Mouse (Mus musculus): ENCODE data around the gene Polr2h.

Polr2h gene

DNA sequence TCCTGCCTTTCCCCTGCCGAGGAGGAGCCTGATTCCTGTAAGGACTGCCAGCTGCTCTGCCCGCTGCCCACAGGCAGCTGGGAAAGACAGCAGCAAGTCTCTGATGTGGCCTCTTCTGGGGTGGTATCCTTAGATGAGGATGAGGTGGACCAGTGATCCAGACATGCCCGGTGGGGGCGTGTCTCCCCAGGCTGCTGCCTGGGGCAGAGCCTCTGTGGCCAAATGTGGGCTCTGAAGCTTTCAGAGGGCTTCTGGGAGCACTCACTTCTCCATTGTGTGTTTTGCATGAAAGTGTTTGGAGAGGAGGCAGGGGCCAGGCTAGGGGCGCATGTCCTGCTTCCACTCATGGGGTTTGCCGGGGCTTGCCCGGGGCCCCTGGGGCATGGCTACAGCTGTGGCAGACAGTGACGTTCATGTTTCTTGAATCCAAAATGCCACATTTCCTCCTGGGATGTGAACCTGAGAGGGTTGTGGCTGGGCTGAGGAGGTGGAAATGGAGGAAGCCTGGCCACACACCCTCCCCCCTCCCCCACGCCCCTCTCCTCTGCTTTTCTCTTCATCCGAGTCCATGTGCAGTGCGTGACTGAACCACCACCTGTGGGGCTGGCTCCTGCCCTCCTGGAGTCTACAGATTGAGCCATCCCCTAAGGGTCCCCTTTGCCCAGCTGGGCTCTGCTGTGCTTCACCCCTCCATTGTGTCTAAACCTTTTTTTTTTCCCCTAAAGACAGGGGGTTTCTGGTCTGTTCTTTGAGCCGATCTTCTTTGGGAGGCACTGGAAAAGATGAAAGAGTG lies 15.5 kb upstream of the Polr2h start:
- DNase-seq: no peak

DNA sequence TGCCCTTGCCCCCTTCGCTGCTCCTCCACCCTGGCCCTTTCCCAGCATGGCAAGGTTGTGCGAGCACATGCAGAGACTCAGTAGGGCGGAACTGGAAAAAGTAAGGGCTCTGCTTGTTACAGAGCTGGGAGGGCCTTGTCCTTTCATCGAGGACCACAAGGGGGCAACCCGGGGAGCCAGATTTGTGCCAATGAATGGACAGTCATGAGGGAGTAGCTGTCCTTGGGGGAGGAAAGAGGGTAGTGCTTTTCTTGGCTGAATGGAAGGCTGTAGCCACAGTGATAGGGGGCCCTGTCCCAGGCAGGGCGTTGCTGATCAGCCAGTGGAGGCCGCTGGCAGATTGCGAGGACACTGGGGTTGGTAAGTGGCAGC lies 15.0 kb upstream of the Polr2h start:
- DNase-seq: peak; percentile 71

DNA sequence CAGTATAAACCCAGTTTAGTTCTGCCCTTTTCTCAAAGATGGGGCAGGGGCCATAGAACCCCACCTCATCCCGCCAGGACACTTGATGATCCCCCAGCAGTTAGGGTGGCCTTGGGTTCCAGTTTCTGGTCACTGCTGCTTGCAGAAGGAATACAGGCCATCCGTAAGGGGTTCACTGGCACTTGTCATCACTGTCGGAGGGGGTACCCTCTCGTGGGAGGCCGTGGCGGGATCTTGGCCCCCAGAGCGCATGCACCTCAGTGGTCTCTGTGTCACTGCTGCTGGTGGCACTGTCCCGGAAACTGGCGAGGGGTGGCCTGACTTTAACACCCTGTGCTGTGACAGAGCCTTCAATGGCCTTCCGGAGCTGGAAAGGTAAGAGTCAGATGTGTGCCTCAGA lies 14.4 kb upstream of the Polr2h start:
- DNase-seq: no peak

DNA sequence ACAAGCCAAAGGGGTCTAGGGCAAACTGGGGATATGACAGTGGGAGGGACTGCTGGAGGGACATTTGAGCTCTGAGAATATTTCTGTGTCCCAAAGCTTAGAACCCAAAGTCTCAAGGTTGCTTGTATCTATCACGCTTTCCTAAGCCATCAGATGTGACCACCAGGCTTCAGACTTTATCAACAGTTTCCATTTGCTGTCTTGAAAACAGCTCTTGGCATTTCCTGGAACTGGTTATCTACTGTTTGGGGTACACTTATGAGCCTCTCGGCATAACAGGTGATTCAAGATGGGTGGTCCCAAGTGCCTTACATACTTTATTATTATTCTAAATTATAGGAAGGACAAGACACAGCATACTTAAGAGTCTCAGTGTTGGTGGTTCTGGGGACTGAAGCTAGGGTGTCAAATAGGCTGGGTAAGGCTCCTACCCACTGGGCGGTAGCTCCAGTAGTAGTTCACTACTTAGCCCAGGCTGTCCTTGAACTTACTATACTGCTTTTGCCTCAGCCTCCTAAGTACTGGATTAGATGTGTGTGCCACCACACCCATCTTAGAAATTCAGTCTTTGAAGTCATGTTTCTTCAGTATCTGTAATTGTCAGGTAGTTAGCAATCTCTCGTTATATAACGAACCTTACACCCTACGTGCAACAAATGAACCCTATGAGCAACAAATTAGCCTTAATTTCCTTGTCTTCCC lies 13.6 kb upstream of the Polr2h start:
- DNase-seq: no peak

DNA sequence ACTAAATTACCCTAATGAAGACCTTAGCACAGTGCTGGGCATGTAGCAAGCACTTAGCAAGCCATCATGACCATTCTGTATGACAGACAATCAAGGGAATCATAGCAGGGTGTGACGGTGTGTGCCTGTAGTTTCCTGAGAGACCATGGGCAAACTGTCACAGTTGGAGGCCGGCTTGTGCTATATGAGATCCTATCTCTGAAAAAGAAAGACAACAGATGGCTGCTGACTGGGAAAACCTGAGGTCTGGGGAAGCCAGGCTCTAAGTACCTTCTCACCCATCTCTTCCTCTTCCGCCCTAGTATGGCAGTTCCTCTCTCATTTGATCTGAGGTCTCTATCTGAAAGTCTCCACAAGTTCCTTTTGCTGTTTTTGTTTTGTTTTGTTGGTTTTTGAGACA lies 11.7 kb upstream of the Polr2h start:
- no peak for DNase-seq

DNA sequence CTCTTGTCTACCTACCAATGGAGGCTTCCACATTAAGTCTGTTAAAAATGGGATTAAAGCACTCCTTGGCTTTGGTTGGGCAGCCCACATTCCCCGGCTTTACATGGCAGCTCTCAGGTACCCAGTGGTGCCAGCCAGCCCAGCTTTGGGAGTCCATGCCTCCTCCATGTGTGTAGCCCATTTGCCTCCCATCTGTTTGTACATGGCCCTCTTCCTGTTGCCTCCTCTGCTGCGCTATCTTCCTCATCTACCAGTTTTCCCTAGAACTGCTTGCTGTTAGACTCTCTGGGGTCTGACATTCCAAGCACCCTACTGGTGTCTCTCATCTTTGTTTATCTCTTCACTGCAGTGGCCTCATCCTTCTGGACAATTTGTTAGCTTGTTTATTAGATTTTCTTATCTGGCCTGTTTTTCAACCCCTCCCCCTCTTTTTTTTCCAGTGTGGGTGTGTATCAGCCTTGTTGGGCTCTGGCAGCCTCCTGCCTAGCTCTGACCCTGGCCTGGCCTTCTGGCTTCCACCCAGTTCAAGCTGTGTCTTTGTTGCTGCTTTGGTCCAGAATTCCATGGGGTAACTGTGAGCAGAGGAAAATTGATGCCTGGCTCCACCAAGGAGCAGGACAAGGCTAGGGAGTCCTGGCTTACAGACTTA lies 10.9 kb upstream of the Polr2h start:
- no peak for DNase-seq

DNA sequence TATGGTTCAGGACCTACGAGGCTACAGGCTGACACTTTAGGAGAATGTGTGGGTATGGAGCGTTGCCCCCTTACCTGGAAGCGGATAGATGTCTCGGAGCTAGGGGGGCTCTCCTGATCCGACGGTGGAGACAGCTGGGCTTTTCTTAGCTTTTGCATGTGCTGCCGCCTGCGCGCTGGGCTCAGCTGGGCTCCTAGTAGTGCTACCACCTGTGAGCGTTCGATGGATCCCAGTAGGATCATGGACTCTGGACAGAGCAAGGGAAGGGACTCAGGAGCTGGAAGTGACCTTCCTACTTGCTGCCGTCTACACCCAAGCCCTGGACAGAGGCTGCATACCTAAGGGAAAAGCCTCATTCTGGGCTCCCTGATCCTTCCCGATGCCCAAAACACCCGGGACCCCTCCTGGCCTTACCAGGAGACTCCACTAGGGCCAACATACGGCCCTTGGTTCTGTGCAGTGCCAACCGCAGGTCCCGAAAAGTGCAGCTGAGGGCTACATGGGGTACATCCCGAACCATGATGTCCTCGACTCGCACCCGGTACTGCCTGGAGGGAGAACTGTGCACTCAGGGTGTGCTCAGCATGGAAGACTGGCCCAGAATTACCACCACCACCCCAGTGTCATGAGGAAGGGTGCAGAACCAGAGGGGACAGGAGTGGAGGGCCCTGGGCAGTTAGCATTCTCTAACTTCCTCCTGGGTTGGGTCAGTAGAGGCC lies 9.1 kb upstream of the Polr2h start:
- no peak for DNase-seq

DNA sequence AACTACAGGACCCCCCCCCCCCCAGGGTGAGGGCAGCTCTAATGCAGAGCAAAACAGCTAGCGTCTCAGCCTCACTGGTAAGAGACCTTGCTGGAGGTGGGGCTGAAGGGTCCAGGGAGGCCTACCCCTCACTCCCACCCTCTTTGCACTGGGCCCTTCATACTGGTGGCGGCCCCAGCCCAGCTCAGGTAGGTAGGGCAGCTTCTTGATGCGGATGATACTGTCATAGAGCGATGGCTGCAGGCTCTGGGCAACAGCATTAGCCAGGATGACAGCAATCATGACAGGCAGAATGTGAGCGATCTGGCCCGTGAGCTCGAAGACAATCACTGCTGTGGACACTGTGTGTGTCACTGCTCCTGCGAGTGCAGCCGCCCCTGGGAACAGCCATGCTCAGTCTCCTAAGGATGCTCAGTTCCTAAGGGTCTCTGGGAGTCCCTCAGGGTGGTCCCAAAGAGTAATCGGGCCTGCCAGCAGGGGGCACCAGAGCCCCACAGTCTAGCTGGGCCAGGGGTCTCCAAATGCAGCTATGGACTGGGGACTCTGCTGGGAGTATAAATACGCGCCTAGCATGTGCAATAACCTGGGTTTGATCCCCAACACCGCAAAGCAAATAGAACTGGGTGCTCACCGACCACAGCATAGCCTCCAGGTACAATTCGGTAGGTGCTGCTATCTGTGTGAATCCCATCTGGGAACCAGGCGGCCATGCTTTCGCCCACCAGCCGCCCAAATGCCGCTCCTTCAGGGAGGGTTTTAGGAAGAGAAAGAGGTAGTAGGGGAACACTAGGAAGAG lies 8.3 kb upstream of the Polr2h start:
- peak; percentile 86 for DNase-seq

DNA sequence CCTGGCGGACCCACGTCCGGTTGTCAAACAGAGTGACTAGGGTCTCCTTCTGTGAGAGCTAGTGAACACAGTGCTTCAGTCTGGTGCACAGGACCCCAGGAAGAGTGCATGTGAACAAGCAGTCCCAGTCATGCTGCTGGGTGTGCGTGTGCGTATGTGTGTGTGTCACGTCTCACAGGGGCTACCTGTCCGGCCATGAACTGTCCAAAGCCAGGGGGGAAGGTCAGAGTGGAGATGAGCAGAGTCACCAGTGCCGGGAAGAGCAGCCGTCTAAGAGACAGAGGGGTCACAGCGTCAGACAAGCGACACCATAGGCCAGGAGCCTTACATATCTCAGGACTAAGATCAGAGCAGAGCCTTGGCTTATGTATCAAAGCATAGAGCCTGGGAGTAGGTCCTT lies 7.1 kb upstream of the Polr2h start:
- DNase-seq: no peak

DNA sequence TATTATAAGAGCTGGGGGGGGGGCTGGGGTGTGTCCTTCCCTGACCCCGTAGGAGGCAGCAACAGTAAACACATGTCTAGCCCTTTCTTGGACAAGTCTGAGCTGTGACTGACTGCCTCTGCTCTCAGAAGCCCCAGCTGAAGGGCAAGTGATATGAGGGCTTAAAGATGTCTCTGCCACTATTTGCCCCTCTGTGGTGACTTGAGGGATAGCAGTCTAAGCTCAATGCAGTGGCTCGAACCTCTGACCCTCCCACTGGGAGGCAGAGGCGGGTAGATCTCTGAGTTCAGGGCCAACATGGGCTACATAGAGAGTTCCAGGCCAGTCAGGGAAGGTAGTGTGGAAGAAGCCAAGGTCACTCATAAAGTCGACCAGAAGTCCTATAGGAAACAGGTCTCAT lies 6.7 kb upstream of the Polr2h start:
- no peak for DNase-seq

DNA sequence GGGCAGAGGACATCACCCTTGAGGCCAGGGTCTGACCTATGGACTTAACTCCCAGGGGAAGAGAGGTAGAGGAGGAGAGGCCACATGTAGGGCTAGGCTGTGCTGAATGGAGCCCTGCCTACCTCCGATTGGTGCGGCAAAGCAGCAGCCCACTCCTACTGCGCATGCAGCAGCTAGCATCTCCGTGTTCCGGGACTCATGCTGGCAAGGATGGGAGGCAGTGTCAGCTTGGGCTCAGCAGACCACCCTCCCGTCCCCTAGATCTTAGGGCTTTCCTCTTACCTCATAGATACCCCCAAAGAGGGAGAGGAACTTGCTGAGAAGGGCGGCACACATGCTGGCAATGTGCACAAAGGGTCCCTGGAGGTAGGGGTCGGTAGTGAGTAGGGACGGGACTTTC lies 5.3 kb upstream of the Polr2h start:
- no peak for DNase-seq

DNA sequence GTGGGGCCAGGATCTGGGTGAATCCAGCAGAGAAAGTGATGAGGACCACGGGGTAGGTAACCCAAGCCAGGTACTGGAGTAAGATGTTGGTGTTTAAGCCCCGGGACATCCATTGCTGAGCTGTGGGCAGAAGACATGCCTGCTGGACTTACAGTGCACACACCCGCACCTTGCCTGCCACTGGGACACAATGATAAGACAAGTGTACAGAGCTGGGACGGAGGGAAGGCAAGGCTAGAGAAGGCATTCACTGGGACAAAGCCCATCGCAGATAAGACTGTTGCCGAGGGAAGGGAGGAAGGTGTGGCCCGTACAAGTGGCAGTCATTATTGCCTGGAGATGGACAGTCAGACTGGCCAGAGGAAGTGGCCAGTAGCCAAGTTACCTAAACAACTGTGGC lies 4.6 kb upstream of the Polr2h start:
- DNase-seq: no peak

DNA sequence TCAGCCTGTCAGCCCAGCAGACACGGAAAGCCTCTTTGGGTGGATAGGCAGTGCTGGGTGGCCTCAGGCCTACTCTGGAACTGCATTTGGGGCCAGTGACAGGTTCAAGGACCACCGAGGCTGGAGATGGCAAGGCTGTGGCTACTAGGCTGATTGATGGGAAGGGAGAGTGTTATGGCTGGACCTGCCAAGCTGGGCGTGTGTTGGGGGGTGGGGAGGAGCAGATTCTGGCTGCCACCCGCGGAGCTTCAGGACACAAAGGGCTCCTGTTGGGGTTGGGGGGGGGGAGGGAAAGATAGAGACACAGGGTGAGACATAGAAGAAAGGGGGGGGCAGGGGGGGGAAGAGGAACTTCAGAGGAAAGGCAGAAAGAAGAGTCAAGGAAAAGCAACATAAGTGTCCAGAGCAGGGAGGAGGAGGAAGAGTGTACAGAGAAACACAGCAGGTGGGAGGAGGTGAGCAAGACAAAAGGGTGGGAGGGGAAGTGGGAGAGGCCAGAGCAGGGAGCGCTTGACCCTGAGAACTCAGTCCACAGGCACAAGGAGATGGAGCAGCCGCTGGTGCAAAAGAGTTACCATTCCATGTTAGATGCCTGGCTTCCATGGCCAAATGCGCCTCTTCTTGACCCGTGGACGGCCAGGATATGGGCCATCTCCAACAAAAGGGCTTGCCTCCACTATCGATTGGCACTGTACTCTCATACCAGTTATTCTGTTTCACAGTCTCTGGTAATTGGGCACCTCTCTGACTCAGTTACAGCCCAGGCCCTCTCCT lies 3.0 kb upstream of the Polr2h start:
- DNase-seq: no peak

DNA sequence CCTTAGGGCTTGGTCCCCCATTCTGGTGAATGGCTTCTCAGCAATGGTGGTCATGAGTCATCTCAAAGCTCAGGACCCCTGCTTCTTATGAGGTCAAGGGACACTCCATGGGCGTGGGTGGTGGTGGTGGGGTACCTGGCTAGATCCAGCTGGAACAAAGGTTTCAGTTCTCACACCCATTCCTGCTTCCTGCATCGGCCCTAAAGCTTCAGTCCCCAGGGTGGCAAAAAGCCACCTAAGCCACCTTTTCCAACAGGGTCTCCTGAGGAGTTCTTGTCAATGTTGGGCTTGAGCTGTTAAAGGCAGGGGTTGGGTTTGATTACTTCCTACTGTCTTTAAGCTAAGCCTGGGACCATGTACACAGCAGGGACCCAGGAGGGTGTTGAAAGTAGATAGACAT lies 2.3 kb upstream of the Polr2h start:
- DNase-seq: no peak

DNA sequence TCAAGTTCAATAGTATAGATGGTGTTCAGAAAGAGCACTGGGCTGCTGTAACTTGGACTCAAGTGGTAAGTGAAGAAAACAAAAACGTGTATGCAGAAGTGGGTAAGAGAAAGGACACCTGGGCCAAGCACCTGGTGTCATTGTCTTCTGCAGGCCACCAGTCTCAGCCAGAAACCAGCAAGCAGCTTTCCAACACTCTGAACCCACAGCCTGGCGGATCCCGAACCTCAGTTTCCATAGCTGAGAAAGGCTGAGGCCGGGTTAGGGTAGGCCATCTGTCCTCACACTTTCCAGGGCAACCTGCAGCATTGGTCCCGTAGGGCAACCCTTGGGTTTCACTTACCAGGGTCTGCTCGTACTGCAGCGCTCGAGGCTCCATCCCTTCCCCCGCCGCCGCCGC lies 1.9 kb upstream of the Polr2h start:
- DNase-seq: no peak

DNA sequence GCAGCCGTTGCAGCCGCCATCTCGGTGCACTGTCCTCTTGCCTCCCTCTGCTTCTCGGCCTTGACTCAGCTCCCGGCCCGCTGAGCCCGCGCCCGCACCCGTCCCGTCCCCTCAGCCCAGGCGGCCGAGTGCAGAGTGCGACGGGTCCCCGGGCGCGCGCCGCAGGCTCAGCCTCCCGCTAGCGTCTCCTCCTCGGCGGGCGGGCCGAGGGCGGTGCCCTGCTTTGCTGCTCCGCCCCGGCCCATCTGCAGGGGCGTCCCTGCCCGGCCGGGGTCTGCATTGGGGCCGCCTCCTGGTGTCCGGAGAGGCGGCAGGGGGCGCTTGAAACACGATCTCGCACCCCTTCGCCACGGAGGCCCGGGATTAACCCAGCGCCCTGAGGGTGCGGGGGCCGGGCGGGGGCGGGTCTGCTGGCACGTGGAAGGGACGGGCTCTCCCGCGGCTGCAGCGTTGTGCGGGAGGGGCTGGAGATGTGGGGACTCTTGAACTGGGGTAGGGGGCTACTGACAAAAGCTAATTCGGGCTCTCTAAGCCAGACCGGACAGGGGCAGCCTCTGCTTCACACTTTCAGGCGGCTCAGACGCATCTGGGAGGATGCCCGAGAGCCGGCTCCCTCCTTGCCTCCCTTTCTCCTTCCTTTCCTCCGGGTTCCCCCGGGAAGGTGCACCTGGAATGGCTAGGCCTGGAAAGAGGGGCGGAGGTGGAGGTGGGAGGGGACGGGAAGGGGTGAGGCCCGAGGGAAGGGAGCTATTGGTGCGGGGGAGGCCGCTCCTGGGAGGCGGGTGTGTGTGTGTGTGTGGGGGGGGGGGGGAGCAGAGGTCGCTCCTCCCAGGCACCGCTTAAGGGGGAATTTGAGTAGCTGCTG lies 1.3 kb upstream of the Polr2h start:
- DNase-seq: peak; percentile 78

DNA sequence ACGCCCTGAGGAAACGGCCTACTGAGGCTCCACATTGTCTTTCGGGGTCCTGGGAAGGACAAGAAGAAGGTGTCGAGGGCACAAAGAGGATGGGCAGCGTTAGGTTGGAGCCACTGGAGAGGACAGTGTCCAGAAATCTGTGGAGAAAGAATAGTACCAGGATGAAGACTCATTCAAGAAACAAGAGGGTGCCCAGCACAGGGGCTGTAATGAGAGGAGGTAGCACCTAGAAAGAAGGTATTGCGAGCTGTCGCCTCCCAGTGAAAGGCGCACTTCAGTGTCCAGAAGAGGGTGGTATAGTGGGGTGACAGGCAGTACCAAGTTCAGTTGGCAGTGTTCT lies 654 bp upstream of the Polr2h start:
- DNase-seq: no peak

DNA sequence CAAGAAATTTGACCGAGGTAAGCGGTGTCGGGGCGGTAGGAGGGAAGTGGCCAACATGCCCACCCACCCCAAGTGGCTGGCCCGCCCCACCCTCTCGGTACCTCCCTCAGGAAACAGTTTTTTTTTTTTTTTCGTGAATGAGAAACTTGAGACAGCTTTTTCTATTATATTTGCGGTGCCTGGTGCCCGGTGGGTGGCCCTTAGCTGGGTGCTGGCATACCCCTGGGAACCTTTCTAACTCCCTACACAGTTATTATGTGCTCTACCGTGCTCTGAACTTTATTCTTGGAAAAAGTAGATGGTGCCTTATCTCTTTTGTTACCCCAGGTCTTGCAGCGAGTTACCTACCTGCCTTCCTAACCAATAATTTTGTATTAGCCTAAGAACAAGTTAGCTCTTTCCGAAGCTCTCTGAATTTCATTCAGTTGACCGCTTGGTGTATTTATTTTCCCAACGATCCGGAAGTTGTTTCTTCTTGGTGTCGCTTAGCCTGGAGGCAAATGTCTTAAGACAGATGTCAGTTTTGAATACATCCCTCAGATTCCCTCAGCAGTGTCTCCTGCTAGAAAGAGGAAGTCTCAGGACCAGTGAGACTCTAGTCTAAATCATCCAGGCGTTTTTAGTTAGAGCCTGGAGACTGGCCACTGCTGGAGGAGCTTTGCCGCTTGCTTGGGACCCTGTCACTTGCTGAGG lies 659 bp downstream of the Polr2h start:
- no peak for DNase-seq

DNA sequence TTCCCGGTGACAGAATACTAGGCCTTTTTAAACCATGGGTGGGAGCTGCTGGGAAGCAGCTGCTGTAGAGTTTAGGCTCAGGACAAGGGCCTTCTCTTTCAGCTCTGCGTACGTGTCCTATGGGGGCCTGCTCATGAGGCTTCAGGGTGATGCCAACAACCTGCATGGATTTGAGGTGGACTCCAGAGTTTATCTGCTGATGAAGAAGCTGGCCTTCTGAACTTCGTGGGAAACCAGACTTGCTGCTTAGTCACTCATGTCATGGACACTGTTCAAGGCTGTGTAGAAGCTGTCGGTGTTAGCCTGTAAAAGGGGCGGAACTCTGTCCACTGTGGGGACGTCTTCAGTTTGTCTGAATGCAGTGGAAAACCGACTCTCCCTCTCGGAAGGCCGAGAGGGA lies 4.3 kb downstream of the Polr2h start:
- no peak for DNase-seq

DNA sequence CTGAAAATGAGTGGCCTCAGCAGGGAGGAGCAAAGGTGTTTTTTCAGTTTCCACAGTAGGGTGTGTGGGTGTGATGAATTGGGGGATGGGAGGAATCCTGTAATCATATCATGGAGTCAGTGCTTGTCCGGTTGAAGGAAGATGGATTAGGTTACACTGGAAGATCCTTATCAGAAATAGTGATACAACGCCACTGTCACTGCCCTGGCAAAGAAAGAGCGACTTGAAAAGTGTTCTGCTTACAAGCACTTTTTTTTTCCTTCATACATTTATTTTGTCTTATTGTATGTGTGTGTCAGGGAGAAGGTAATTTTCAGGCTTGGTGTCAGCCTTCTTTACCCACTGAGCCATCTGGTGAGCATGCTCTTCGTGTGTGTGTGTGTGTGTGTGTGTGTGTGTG lies 5.3 kb downstream of the Polr2h start:
- DNase-seq: no peak

All from right cerebral cortex, postnatal 4 days (tissue).